Mouse (Mus musculus) urinary bladder, adult 18-20 months (tissue): Measurements from ENCODE around the gene Gm28048.

Source experiments
- DNase-seq, 2 experiments: peaks; one replicate each; pipeline ENCODE4 v3.0.0; 2022; ENCODE audit warnings: low spot score in 2 of 2, mixed read lengths in 2 of 2

The Gm28048 gene

DNA sequence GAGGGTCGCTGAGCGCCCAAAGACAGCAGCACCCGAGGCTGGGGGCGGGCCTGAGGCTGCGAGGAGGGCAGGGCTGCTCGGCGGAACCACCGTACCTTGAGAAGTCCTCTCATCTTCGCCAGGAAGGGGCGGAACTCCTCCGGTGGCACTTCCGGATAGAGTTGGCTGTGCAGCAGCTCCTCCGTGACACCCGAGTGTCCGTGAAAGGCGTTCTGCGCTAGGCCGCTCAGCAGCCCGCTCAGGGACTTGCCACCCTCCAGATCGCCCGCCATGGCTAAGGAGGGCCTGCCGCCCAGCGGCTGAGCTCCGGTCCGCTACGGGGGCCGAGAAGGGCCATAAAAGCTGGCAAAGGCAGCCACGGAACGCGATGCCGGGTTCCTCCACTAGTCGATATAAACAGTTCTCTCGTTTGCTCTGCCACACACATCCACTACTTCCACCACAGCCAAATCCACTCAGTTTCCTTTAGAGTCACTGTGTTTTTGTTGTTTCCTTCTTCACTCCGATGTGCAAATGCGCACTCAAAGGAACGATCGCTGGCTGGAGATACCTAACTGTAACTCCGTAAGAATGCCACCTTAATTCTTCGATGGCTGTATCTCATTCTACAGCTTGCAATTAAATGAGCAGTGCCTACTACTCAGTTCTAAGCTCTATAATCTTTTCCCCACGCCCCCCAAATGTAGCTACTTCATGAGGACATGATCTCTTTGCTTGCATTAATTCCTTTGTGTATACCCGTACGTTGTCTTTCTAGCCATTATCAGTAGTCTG lies at the start of gene Gm28048, which contains the start of gene Commd1:
Gene Gm28048, minus strand, starts transcription at position 107 of the 774 bp plus-strand sequence.
Gene Commd1, minus strand, starts transcription at position 399 of the 774 bp plus-strand sequence.
- DNase-seq, result peak; percentile 92 to 97

DNA sequence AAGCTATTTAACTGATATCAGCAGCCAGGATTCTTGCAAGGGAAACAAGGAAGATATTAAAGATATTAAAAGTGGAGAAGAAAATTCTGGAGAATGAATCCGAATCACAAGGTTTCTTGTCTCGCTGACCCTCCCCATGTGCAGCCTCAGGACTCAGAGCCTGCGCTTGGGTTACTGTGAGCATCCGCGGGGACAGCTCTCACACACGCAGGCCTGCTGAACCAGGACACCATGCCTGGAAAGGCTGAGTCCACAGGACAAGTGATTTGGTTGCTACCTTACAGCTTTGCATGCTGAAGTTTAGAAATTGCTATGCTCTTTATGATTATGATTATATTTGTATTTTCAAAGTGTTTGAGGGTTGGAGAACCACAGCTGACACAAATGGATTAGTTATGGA lies 47.5 kb upstream of the Gm28048 start:
- DNase-seq, result no peak

GRCm38 (mm10) chr11:23028957-23029356 lies 47.1 kb upstream of the Gm28048 start:
- DNase-seq, result no peak

DNA sequence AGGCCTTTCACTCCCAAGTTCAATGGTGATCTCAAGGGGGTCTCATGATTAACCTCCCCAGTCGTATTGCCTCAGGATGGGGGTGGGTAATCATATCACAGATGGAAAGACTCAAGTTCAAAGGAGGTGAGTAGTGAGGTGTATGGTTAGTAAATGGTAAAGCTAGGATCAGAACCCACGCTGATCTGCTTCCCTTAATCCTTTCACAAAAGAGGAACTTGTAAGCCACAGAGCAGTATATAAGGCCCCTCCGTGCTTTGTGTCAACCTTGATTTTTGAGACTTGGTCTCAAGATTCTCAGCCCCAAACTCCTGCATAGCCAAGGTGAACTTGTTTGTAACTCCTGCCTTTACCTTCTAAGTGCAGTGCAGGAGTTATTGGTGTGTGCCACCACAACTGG lies 42.3 kb upstream of the Gm28048 start:
- no peak for DNase-seq

GRCm38 (mm10) chr11:23023155-23023554 lies 41.3 kb upstream of the Gm28048 start:
- no peak for DNase-seq

DNA sequence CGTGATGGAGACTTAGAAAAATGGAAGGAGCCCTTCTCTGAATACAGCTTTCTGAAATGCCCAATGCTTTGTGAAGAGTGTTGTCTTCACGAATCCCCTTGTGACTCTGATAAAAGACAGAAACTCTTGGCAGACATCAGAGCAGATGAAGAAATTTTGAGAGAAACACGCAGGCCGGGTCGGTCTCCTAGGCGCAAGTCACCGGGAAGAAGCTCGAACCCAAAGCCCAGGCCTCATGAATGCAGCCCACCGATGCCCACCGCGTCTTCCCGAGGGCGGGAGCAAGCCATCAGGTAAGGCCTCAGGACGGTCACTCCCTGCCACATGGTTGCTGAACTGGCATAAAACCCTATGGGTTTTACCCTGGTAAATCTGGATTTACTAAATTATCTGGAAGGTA lies 39.0 kb upstream of the Gm28048 start:
- DNase-seq, result no peak

GRCm38 (mm10) chr11:23020116-23020770 lies 38.4 kb upstream of the Gm28048 start:
- no peak for DNase-seq

GRCm38 (mm10) chr11:23017943-23018342 lies 36.1 kb upstream of the Gm28048 start:
- DNase-seq, result no peak

DNA sequence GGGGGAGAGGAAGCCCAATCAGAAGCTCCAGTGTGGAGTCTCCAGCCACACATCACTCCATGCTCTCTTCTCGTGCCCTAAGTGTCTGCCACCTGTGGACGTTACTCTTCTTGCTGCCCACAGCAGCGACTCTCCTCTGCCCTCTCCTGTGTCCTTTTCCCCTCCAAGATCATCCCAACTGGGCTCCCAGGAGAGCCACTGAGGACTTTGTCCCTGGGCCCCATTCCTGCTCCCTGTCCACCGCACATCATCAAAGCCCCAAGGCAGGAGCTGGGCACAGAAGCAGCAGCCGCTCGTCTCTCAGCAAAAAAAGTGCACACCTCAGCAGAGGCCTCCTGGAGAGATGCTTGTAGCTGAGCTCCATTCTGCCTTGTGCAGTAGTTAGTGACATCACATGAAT lies 33.1 kb upstream of the Gm28048 start:
- no peak for DNase-seq

GRCm38 (mm10) chr11:23013580-23014294 lies 31.8 kb upstream of the Gm28048 start:
- DNase-seq, result no peak

GRCm38 (mm10) chr11:23013096-23013495 lies 31.2 kb upstream of the Gm28048 start:
- DNase-seq, result peak; percentile 37 to 51

GRCm38 (mm10) chr11:23008824-23009200 lies 26.9 kb upstream of the Gm28048 start:
- DNase-seq, result no peak

DNA sequence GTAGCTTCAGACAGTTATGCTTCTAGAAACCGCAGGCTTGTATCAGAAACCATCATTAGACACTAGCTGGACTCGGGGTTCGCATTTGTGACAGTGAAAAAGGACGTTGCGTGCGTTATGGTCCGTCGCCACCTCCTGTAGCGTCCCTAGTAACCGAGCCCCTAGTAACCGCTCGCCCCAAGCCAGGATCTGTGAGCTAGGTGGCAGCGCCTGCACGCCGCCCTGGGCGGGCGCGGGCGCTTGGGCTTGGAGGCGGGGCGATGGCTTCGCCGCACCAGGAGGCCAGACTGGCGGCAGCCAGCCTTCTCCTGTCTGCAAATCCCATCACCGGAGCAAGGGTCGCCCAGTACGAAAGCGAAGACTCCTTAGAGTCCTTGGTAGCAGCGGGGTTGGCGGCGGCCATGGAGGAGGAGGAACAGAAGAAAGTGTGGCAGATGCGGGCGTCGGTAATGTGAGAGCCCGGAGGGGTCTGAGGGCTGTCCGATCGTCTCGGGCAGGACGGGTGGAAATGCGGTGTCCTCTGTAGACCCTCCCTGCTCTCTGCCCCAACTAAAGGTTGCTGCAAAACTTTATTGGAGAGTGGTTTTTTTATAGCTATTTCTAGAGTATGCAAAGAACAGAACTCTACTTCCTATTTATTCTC lies 26.4 kb upstream of the Gm28048 start:
- peak; percentile 70 to 81 for DNase-seq

DNA sequence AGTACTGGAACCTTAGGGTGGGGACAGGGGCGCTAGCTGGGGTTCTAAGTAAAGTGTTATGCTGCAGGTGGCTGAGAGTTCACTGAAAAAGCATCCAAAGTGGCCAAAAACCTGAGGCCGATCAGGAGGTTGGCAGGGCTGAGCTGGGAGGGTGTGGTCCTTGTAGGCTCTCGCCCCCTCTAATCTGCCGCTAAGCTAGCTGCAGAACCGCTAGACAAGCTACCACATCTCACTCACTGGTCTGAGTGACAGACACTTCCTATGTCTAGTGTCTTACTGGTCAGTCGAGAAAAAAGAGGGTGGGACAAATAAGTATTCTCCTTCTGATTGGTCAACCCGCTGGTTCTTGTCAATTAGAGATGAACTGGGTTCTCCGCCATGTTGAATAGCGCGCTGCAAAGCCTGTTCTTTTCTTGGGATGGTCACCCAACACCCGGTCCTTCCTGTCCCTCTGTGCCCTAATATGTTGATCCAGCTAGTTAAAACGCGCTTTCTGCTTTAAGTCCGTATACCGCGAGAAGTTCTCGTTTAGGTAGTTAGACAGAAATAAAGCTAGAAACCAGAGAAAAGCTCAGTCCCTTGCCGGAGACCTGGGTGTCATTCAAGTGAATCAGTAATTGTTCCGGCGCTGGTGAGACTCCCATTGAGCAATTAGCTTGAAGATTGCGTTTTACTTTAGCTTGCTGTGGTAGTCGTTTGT lies 25.7 kb upstream of the Gm28048 start, which contains the start of gene Fam161a:
Gene Fam161a, plus strand, starts transcription at position 51 of the 700 bp plus-strand sequence.
- peak; percentile 45 to 65 for DNase-seq

DNA sequence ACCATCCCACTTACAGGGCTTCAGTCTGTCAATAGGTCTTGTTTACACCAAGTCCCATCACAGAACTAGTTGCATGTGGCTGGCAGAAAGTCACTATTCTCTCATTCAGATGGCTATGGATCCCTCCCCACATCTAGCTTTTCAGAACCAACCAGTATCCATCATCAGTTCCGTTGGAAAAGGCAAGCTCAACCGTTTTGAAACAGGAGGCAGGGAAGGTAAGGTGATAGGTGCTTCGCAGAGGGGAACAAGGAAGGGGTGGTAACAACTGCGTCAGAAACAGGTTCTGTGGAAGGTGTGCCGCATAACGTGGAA lies 25.2 kb upstream of the Gm28048 start:
- no peak for DNase-seq

GRCm38 (mm10) chr11:23005276-23005675 lies 23.4 kb upstream of the Gm28048 start:
- DNase-seq, result no peak

DNA sequence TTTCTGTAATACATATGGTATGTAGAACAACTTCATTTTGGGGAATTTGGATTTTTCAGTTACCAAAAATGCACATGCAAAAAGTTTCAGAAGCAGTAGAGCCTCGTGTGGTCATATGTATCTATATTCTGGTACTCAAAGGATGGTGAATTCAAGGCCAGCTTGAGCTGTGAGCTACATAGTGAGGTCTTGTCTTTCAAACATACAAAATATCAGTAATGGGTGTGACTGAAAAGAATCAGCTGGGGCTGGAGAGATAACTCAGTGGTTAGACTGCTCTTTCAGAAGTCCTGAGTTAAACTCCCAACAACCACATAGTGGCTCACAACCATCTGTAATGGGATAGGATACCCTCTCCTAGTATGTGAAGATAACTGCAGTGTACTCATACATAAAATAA lies 16.4 kb upstream of the Gm28048 start:
- DNase-seq, result no peak

DNA sequence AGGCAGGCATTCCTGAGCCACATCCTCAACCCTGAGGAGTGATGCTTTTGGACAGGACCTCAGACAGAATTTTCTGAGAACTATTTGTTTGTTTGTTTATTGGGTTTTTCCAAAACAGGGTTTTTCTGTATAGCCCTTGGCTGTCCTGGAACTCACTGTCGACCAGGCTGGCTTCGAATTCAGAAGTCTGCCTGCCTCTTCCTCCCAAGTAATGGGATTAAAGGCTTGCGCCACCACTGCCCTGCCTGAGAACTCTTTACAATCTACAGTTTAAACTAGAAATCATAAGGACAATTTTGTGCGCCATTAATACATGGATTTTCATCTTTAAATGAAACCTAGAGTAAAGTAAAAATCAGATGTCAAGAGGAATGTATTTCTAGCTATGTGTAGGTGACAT lies 13.6 kb upstream of the Gm28048 start:
- DNase-seq, result no peak

- DNase-seq, result no peak
Observed at GRCm38 (mm10) chr11:22994271-22994670, 12.4 kb upstream of the Gm28048 start.

- no peak for DNase-seq
Observed at GRCm38 (mm10) chr11:22991218-22991835, 9.4 kb upstream of the Gm28048 start.
